Mouse (Mus musculus): ENCODE measurements around the gene 9530068E07Rik.
"Not testable (repeated sequence)": the region's sequence is repeated elsewhere in the genome, so short reads cannot be mapped to it uniquely, and the experiment has no call there.

Gene 9530068E07Rik

GRCm38 (mm10) chr11:52395940-52396596, at the start of gene 9530068E07Rik:
Gene 9530068E07Rik, plus strand, starts transcription at chr11:52396428.
- peak; percentile 88 for DNase-seq

- DNase-seq = no peak
These were observed 49.6 kb upstream of the 9530068E07Rik start for GRCm38 (mm10) chr11:52346635-52347005.

- DNase-seq = no peak
These were observed 48.1 kb upstream of the 9530068E07Rik start for GRCm38 (mm10) chr11:52348156-52348555.

GRCm38 (mm10) chr11:52348724-52349123, 47.5 kb upstream of the 9530068E07Rik start:
- DNase-seq = no peak

GRCm38 (mm10) chr11:52350924-52351323, 45.3 kb upstream of the 9530068E07Rik start:
- DNase-seq = no peak

- no peak for DNase-seq
These were observed 44.0 kb upstream of the 9530068E07Rik start for GRCm38 (mm10) chr11:52352271-52352670.

- no peak for DNase-seq
These were observed 41.6 kb upstream of the 9530068E07Rik start for GRCm38 (mm10) chr11:52354644-52355043.

- no peak for DNase-seq
These were observed 40.6 kb upstream of the 9530068E07Rik start for GRCm38 (mm10) chr11:52355601-52356000.

GRCm38 (mm10) chr11:52357091-52357490, 39.1 kb upstream of the 9530068E07Rik start:
- not testable (repeated sequence) for DNase-seq

GRCm38 (mm10) chr11:52358520-52358919, 37.7 kb upstream of the 9530068E07Rik start:
- DNase-seq = no peak

- peak; percentile 59 for DNase-seq
These were observed 36.4 kb upstream of the 9530068E07Rik start for GRCm38 (mm10) chr11:52359686-52360470.

- DNase-seq = peak; percentile 90
These were observed 35.6 kb upstream of the 9530068E07Rik start, which contains the start of gene Vdac1 for GRCm38 (mm10) chr11:52360471-52361277. Gene Vdac1, plus strand, starts transcription at chr11:52360860.

GRCm38 (mm10) chr11:52361287-52361921, 34.8 kb upstream of the 9530068E07Rik start:
- DNase-seq = no peak

GRCm38 (mm10) chr11:52364376-52364775, 31.9 kb upstream of the 9530068E07Rik start:
- no peak for DNase-seq

- no peak for DNase-seq
These were observed 31.1 kb upstream of the 9530068E07Rik start for GRCm38 (mm10) chr11:52365143-52365542.

GRCm38 (mm10) chr11:52366358-52366757, 29.9 kb upstream of the 9530068E07Rik start:
- no peak for DNase-seq

GRCm38 (mm10) chr11:52368176-52368985, 27.8 kb upstream of the 9530068E07Rik start:
- no peak for DNase-seq

- no peak for DNase-seq
These were observed 26.7 kb upstream of the 9530068E07Rik start for GRCm38 (mm10) chr11:52369252-52370134.

- DNase-seq = no peak
These were observed 26.1 kb upstream of the 9530068E07Rik start for GRCm38 (mm10) chr11:52370135-52370452.

GRCm38 (mm10) chr11:52370538-52370937, 25.7 kb upstream of the 9530068E07Rik start:
- DNase-seq = peak; percentile 63

GRCm38 (mm10) chr11:52373841-52374240, 22.4 kb upstream of the 9530068E07Rik start:
- no peak for DNase-seq
